Mouse (Mus musculus) kidney, postnatal 0 days (tissue): Measurements from ENCODE around the gene Suclg2. TPM values are rescaled to one million over a fixed set of nuclear protein-coding genes. Genes with fewer than 3 reads are reported as not detected.

Source experiments
- ATAC-seq: fragments of 200-750 bp; cut with Nextera tagmentation; replicated peaks from 2 replicates; pipeline ENCODE4 v1.8.0; 2017; ENCODE audit warnings: low read depth, moderate number of reproducible peaks, moderate TSS enrichment, moderate library complexity; ENCODE audit not compliant: low FRiP score
- DNase-seq: peaks from one replicate; pipeline ENCODE4 v3.0.0-alpha.2; 2016; ENCODE audit warnings: low spot score
- H3K27ac ChIP-seq: fragments of 300-500 bp; sonication (generic); 2 replicates; pipeline ENCODE4 v1.5.1; 2014; ENCODE audit warnings: mild to moderate bottlenecking
- H3K27me3 ChIP-seq: fragments of 300-500 bp; sonication (generic); 2 replicates; pipeline ENCODE4 v1.6.1; 2014; ENCODE audit warnings: low read length, mixed read lengths; ENCODE audit not compliant: insufficient read depth
- H3K36me3 ChIP-seq: fragments of 300-500 bp; sonication (generic); 2 replicates; pipeline ENCODE4 v1.6.1; 2014; ENCODE audit warnings: low read length, mixed read lengths; ENCODE audit not compliant: insufficient read depth
- H3K4me1 ChIP-seq: fragments of 300-500 bp; sonication (generic); replicated peaks from 2 replicates; pipeline ENCODE4 v1.6.1; 2014; ENCODE audit warnings: antibody characterized with exemption, low read length, mixed read lengths; ENCODE audit not compliant: insufficient read depth
- H3K4me2 ChIP-seq: fragments of 300-500 bp; sonication (generic); 2 replicates; pipeline ENCODE4 v1.6.1; 2014; ENCODE audit warnings: mild to moderate bottlenecking, low read length, moderate library complexity, mixed read lengths
- H3K4me3 ChIP-seq: fragments of 300-500 bp; sonication (generic); replicated peaks from 2 replicates; pipeline ENCODE4 v1.5.1; 2014; ENCODE audit warnings: low read depth, low read length
- H3K9ac ChIP-seq: fragments of 300-500 bp; sonication (generic); 2 replicates; pipeline ENCODE4 v1.6.1; 2014; ENCODE audit warnings: low read depth, low read length
- H3K9me3 ChIP-seq: fragments of 300-500 bp; sonication (generic); replicated peaks from 2 replicates; pipeline ENCODE4 v1.6.1; 2016; ENCODE audit warnings: low read length, inconsistent platforms, mixed read lengths
- CTCF ChIP-seq: IDR thresholded peaks from 2 replicates; pipeline ENCODE4 v1.5.1; 2016; ENCODE audit warnings: antibody characterized with exemption, low read depth, mild to moderate bottlenecking, moderate library complexity
- WGBS: fragments of 180-500 bp; shearing (Covaris S2); extraction: QIAGEN DNeasy Blood & Tissue Kit; methylation state at CpG from one replicate; pipeline ENCODE4 v1.1.7; 2014; 5-methylcytosine and 5-hydroxymethylcytosine counted together
- polyA plus RNA-seq: library from polyadenylated mRNA; unstranded; fragments of >200 nt; fragmentation: Nextera tagmentation; extraction: Ambion mirVana; gene quantifications from 2 replicates; pipeline ENCODE4 v1.2.1, GENCODE M21; 2015

Gene Suclg2
- polyA plus RNA-seq, result 143 and 153 TPM in 2 replicates

DNA sequence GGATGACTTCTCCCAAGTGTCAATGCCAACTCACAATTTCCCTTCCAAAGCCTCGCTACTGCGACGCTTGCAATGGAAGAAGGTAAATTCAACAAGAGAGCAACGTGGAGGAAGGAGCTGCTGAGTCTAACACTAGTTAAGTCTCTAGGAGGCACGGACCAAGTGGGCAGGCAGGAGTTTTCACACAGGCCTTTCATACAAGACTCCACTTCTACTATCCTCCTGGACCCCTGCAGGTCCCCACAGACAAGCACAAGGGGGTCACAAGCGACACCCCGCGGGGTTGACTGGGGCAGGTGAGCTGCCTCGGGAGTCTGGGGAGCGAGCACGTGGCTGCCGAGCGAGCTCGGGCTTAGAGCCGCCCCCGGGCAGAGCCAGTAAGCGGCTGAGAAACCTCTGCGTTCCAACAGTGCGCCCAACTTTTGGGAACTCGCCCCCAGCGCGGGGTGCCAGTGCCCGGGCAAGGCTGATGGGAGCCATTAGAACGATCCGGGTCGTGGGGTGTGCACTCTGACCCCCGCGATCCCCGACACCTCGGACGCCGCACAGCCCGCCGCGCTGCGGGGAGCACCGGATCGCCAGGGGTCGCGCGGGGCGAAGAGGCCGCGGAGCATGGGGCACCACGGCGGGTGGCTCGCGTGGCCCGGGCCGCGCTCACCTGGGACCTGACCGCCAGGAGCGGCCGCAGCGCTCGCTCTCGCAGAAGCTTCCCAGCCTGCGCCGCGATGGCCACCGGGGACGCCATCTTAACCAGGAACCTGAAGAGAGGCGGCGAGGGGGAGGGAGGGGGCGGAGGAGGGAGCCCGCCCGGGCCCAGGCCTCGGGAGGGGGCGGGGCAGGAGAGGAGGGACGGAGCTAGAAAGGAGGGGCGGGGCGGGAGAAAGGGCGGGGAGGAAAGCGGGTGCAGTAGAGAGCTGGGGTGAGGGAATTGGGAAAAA, at the start of gene Suclg2:
TSS of gene Suclg2 (minus strand) at position 770 of the 938 bp plus-strand sequence.
- Histone ChIP-seq H3K9ac (peak within 1 kb of the TSS; percentile 94), H3K9me3 (no peaks in the 10 kb centered on the region), H3K36me3 (no peaks in the 10 kb centered on the region), H3K4me3 (peak within 1 kb of the TSS; percentile 88), H3K4me2 (peak within 1 kb of the TSS; percentile 94), H3K4me1 (peaks cover 25% of the 10 kb centered on the region), H3K27me3 (no peaks in the 10 kb centered on the region), H3K27ac (peak within 1 kb of the TSS; percentile 91)
- peak; percentile 29; the same call in 1 of the 2 replicates for TF ChIP-seq CTCF
- ATAC-seq, result peak; percentile 92
- under 1% methylated on average over 68 of the region's 74 CpGs for WGBS
- peak; percentile 93 for DNase-seq

DNA sequence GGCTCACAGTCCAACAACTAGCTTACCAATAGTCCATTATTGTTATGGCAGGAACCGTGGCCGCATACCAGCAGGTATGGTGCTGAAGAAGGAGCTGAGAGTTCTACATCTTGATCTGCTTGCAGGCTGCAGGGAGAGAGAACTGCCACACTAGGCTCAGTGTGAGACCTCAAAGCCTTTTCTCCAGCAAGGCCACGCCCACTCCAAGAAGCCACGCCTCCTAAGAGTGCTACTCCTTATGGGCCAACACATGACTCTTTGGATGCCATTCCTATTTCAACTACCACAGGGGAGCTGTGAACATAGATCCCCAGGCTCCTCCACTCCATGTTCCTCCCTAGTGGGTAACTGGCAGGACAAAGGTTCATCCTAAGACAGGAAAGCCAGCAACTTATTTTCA, 48.0 kb upstream of the Suclg2 start:
- Histone ChIP-seq H3K4me3 (no peak overlapping the region), H3K4me2 (no peak overlapping the region), H3K9ac (no peak overlapping the region), H3K9me3 (no peaks in the 10 kb centered on the region), H3K27me3 (no peaks in the 10 kb centered on the region), H3K4me1 (no peaks in the 10 kb centered on the region), H3K36me3 (no peaks in the 10 kb centered on the region), H3K27ac (no peak overlapping the region)
- WGBS, result 74% methylated on average over 4 of the region's 4 CpGs
- no peak for TF ChIP-seq CTCF
- ATAC-seq, result no peak
- no peak for DNase-seq

- no peak for ATAC-seq
- no peaks in the 10 kb centered on the region for H3K36me3 ChIP-seq
- H3K27ac ChIP-seq, result no peak overlapping the region
- H3K9ac ChIP-seq, result no peak overlapping the region
- no peaks in the 10 kb centered on the region for H3K4me1 ChIP-seq
- DNase-seq, result no peak
- H3K4me2 ChIP-seq, result no peak overlapping the region
- no peak for TF ChIP-seq CTCF
- 81% methylated on average over 10 of the region's 10 CpGs for WGBS
- H3K9me3 ChIP-seq, result no peaks in the 10 kb centered on the region
- H3K27me3 ChIP-seq, result no peaks in the 10 kb centered on the region
- H3K4me3 ChIP-seq, result no peak overlapping the region
Measured at GRCm38 (mm10) chr6:95759558-95760172, 41.1 kb upstream of the Suclg2 start.

- Histone ChIP-seq H3K27me3 (no peaks in the 10 kb centered on the region), H3K9me3 (no peaks in the 10 kb centered on the region), H3K4me1 (no peaks in the 10 kb centered on the region), H3K4me2 (no peak overlapping the region), H3K9ac (no peak overlapping the region), H3K4me3 (no peak overlapping the region), H3K36me3 (no peaks in the 10 kb centered on the region), H3K27ac (no peak overlapping the region)
- no peak for ATAC-seq
- WGBS, result 79% methylated on average over 4 of the region's 4 CpGs
- TF ChIP-seq CTCF, result no peak
- peak; percentile 27 for DNase-seq
Measured at GRCm38 (mm10) chr6:95742378-95742777, 23.8 kb upstream of the Suclg2 start.

DNA sequence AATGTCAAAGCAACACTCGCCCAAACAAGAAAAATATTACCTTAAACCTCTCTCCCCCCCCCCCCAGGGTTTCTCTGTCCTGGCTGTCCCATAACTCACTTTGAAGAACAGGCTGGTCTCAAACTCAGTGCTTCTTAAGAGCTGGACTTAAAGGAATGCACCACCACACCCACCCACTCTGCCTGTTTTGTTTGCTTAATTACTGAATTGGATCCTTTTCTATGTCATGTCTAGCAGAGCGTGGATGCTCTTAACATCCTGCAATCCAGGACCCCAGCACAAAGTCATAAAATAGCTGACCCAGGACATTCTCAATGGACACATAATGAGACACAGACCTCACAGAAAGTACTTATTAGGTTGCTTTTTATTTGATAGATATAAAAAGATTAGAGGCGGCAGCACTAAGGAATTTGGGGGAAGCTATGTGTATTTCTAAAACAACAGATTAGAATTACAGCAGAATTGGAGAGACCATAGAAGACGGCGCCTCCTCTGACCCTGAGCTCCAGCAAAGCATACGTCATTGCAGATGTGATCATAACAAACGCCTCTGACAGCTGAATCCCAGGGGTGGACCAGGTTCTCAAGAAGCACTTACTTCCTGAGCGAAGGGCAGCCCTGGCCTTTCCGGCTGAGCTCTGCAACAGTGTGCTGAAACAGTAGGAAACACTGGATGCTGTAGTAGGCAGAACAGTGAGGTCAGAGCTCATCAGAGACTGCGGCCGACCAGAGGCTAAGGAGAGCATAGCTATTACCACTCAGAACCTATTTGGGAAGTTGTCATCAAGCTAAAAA, 13.2 kb upstream of the Suclg2 start:
- no peaks in the 10 kb centered on the region for H3K27me3 ChIP-seq
- ATAC-seq (peak; percentile 84), DNase-seq (peak; percentile 97)
- H3K4me2 ChIP-seq, result no peak overlapping the region
- no peaks in the 10 kb centered on the region for H3K36me3 ChIP-seq
- 13% methylated on average over 11 of the region's 11 CpGs for WGBS
- no peak overlapping the region for H3K9ac ChIP-seq
- no peak for TF ChIP-seq CTCF
- 0 out of 2 replicates have a peak, but pooled peaks cover 4% of the 10 kb centered on the region for H3K4me1 ChIP-seq
- H3K4me3 ChIP-seq, result no peak overlapping the region
- 0 out of 2 replicates have a peak overlapping the region, but pooled peaks have one; percentile 19 for H3K27ac ChIP-seq
- H3K9me3 ChIP-seq, result no peaks in the 10 kb centered on the region

GRCm38 (mm10) chr6:95729399-95729798, 10.8 kb upstream of the Suclg2 start:
- Histone ChIP-seq H3K9me3 (no peaks in the 10 kb centered on the region), H3K9ac (no peak overlapping the region), H3K4me3 (no peak overlapping the region), H3K36me3 (no peaks in the 10 kb centered on the region), H3K27me3 (no peaks in the 10 kb centered on the region), H3K4me1 (0 out of 2 replicates have a peak, but pooled peaks cover 4% of the 10 kb centered on the region), H3K4me2 (no peak overlapping the region), H3K27ac (no peak overlapping the region)
- TF ChIP-seq CTCF, result no peak
- 82% methylated on average over 5 of the region's 5 CpGs for WGBS
- DNase-seq (no peak), ATAC-seq (no peak)
